Mouse (Mus musculus): Measurements from ENCODE around the gene Tcp11l2.
A peak's percentile ranks its signal among the peaks of the same experiment; 100 is the strongest.

Gene Tcp11l2

GRCm38 (mm10) chr10:84556120-84556519 lies 20.3 kb upstream of the Tcp11l2 start:
- DNase-seq (ENCODE audit: low read depth, low spot score) = no peak

DNA sequence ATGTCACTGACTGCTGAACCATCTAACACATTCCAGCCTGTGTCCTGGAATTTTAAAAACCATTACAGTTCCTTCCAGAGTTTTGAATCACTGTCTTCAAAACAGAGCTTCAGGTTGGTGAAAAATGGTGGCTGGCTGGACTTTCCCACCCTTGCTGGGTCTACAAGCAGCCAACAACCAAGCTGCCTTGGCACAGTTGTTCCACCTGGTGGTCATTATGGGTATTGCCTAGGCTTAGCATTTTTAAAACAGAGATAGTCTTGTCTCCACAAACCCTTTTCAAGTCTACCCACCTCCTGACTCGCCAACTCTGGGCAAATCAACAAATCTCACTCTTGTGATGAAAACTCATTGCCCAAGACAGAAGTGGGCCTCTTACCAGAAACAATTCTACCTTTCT lies 17.9 kb upstream of the Tcp11l2 start:
- peak; percentile 82 for DNase-seq (ENCODE audit: low read depth, low spot score)

DNA sequence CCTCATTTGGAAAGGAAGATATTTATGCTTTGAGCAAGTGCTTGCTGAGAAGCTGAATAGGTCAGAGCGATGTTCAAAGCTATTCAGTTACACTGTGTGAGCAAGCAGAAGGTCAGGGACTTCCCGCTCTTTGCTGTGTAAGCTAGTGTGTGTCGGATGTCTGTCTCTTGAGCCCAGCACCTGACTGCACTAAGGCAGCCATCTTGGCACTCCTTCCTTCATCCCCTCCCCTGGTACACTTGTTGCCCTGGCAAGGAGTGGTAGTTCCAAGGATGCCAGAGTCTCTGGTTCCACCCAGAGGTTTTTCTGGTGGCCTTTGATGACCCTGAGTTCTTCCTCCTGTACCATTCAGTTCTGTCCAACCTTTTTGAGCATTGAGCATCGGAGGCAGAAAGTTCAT lies 16.4 kb upstream of the Tcp11l2 start:
- no peak for DNase-seq (ENCODE audit: low read depth, low spot score)

- no peak for DNase-seq (ENCODE audit: low read depth, low spot score)
Measured at GRCm38 (mm10) chr10:84562121-84562520, 14.3 kb upstream of the Tcp11l2 start.

GRCm38 (mm10) chr10:84562567-84563554 lies 13.6 kb upstream of the Tcp11l2 start:
- DNase-seq (ENCODE audit: low read depth, low spot score) = no peak

DNA sequence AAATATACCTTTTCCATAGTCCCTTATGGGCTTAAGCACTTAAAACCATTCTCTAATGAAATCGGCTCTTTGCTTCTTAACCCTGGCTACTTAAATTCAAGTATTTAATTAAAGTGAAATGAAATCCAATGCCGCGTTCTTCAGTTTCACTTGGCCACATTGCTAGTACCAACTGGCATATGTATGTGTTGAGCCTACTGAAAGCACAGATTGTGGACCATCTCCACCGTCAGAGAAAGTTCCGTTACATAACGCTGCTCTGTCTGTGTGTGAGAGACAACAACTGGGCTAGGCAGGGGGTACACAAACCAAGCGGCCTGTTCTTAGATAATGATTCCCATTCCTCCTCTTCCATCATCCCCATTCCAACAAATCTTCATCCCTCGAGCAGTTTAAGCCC lies 12.0 kb upstream of the Tcp11l2 start:
- no peak for DNase-seq (ENCODE audit: low read depth, low spot score)

DNA sequence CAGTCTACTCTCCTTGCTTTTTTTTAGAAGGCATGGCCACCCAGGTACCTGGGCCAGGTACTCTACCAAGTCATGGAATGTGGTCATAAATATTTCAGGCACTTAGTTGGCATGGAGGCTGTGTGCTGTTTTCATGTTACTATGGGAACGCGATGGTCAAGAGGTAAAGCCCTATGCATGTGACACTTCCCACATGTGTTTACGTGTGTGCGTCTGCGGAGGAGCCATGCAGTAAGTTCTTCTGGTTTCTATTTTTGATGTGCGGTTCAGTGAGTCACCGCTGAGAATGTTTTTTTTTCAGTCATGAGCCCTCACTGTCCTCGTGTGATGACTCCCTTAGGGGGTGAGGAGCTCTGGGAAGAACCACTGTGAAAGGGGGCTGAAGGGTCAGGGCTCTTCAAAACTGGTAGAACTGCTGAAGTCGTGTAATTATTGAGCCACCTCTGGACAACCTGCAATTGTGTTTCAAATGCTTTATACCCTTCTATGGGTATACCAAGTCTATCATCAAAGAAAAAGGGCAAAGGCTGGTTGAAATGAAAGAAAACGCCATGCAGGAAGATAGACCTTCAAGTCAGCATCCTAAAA lies 5.3 kb upstream of the Tcp11l2 start:
- DNase-seq (ENCODE audit: low read depth, low spot score) = no peak

- no peak for DNase-seq (ENCODE audit: low read depth, low spot score)
Measured at GRCm38 (mm10) chr10:84573671-84574420, 2.6 kb upstream of the Tcp11l2 start.

DNA sequence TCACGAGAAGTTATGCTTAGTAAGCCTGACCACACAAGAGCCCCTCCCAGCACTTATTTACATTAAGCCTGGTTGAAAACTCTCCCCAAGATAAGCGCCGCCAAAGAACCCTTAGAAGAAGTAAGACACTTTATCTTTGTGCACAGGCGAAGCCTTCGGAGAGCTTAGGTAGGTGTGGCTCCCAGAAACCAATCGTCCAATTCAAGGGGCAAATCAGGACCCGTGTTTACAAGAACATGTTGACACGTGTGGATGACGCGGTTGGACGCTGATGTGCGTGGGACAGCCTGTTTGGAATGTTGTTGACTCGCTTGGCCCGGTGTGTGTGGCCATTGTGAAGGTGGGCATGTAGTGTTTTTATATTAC lies 414 bp upstream of the Tcp11l2 start:
- peak; percentile 87 for DNase-seq (ENCODE audit: low read depth, low spot score)

DNA sequence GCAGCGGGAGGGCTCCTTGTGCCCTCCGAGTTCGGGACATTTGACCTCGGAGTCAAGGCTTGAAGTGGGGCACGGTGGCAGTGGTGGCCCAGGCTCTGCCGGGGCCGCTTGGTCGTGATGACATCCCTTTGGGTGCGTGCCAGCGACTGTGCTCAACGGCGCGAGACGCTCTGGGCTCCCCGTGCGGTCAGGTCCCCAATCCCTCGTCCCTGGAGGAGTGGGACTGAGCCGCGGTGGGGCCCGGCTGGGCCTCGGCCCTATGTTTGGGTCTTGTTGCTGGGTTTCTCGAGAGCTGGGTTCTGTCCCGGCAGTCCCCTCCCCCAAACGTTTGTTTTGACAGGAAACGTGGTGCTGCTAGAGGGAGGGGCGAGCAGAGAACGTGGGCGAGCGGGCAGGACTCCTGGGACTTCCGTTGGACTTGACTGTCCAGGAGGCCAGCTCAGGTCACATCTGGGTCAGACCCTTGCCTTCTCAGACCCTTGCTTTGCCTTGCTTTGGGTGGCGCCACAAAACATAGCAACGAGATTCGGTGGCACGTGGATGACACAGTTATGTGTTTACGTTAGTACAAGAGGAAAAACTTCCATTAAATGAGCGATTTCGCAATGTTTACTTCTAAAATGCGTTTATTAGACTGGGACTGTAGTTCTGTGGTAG lies 773 bp downstream of the Tcp11l2 start:
- DNase-seq (ENCODE audit: low read depth, low spot score) = peak; percentile 38

- no peak for DNase-seq (ENCODE audit: low read depth, low spot score)
Measured at GRCm38 (mm10) chr10:84578738-84579137, 2.3 kb downstream of the Tcp11l2 start.

- DNase-seq (ENCODE audit: low read depth, low spot score) = no peak
Measured at GRCm38 (mm10) chr10:84579527-84579926, 3.1 kb downstream of the Tcp11l2 start.

DNA sequence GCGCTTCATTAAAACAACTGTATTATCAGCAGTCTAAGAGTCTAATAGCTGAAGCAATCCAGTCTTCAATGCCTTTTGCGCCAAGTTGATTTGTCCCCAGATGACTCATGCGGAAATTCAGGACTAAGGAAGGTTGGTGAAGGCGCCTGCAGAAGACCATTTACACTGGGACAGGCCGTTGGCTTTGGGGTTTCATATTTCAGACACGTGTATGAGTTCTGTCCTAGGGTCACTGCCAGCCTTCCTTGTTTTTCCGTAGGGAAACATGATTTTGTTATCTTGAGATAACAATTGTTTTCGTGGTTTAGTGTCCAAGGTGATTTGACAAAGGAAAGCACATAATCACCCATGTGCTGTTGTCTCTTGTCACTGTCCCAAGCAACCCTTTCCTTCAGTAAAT lies 4.8 kb downstream of the Tcp11l2 start:
- no peak for DNase-seq (ENCODE audit: low read depth, low spot score)

DNA sequence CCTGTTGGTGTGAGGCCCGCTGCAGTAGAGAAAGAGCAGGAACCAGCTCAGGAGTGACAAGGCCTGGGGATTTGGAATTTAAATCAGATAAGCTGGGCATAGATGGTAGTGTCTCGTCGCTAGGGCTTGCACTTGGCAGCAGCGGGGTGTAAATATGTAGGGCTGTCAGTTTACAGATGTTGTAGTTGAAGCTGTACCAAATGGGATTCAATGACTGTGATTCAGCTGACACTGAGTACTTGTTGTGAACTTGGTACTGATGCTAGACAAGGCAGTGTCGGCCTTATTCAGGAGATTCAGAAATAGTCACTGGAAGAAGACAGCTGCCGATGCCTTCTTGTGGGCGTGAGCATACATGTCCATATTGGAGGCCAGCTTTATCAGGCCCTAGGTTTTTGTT lies 5.8 kb downstream of the Tcp11l2 start:
- DNase-seq (ENCODE audit: low read depth, low spot score) = no peak

GRCm38 (mm10) chr10:84584451-84585293 lies 8.2 kb downstream of the Tcp11l2 start:
- no peak for DNase-seq (ENCODE audit: low read depth, low spot score)

- no peak for DNase-seq (ENCODE audit: low read depth, low spot score)
Measured at GRCm38 (mm10) chr10:84585294-84585650, 8.8 kb downstream of the Tcp11l2 start.

- DNase-seq (ENCODE audit: low read depth, low spot score) = no peak
Measured at GRCm38 (mm10) chr10:84590956-84591355, 14.5 kb downstream of the Tcp11l2 start.

DNA sequence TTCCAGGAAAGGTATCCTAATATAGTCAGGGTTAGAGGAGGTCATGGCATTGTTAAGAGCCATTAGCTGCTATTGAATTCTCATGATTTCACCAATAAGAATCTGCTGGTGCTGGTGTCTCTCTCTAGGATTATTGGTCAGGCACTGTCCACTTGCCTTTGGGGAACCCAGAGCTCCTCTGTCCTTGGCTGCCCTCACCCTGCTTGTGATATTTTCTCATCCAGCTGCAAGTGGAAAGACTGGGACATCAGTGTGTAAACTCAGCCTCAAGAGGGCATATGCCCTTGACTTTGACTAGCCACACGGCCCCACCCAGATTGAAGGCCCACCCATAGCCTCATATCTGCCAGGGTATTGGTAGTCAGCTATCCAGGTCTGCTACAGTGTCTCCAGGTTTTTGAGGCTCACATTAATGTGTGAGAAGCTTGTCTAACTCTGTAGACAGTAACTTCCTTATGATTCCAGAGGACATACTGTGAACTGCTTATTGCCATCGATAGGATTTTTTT lies 15.3 kb downstream of the Tcp11l2 start:
- peak; percentile 26 for DNase-seq (ENCODE audit: low read depth, low spot score)

DNA sequence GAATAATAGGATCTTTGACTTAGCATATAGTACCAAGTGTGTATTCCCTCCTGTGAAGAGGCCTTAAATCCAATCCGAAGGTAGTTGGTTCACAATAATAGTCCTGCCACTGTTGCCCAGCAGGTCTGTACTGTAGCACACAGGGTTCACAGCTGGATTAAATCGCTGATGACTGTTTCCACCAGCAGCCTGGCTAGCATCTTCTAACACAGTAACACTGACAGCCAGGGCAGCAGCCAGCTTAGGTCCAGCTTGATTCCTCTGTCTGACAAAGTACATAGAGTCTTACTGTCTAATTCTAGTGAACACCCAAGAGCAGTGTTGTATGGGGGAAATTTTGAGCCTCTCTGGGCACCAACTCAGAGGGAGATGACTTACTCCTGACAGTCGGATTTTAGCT lies 16.3 kb downstream of the Tcp11l2 start:
- no peak for DNase-seq (ENCODE audit: low read depth, low spot score)

- DNase-seq (ENCODE audit: low read depth, low spot score) = no peak
Measured at GRCm38 (mm10) chr10:84597127-84597785, 20.8 kb downstream of the Tcp11l2 start.
